Mouse (Mus musculus): ENCODE data around the gene Rcc1.
"Not testable (repeated sequence)": the region's sequence is repeated elsewhere in the genome, so short reads cannot be mapped to it uniquely, and the experiment has no call there.

Rcc1 gene

GRCm38 (mm10) chr4:132309849-132310472, 43.4 kb downstream of the Rcc1 start:
- peak; percentile 28 to 39 for DNase-seq

- peak in 1 of 2 experiments; percentile 34 for DNase-seq
Observed at GRCm38 (mm10) chr4:132309140-132309848, 44.1 kb downstream of the Rcc1 start.

GRCm38 (mm10) chr4:132308437-132309139, 44.8 kb downstream of the Rcc1 start:
- DNase-seq: peak; percentile 89 to 94

GRCm38 (mm10) chr4:132306004-132306403, 47.4 kb downstream of the Rcc1 start:
- DNase-seq: no peak

GRCm38 (mm10) chr4:132305276-132305675, 48.1 kb downstream of the Rcc1 start:
- DNase-seq: no peak

GRCm38 (mm10) chr4:132303484-132303883, 49.9 kb downstream of the Rcc1 start:
- DNase-seq: not testable (repeated sequence)

GRCm38 (mm10) chr4:132302939-132303479, 50.4 kb downstream of the Rcc1 start, which contains the start of gene Rab42:
TSS of gene Rab42 (minus strand) at chr4:132303385.
- DNase-seq: peak; percentile 35 to 40

- DNase-seq: no peak
Observed at GRCm38 (mm10) chr4:132301965-132302938, 51.2 kb downstream of the Rcc1 start.

GRCm38 (mm10) chr4:132301486-132301885, 51.9 kb downstream of the Rcc1 start:
- no peak for DNase-seq

- DNase-seq: no peak
Observed at GRCm38 (mm10) chr4:132299849-132300248, 53.6 kb downstream of the Rcc1 start.

GRCm38 (mm10) chr4:132295696-132296390, 57.6 kb downstream of the Rcc1 start:
- DNase-seq: no peak

- no peak for DNase-seq
Observed at GRCm38 (mm10) chr4:132293682-132294240, 59.6 kb downstream of the Rcc1 start.

- peak in 1 of 2 experiments; percentile 33 for DNase-seq
Observed at GRCm38 (mm10) chr4:132292988-132293387, 60.4 kb downstream of the Rcc1 start.

GRCm38 (mm10) chr4:132291624-132292335, 61.6 kb downstream of the Rcc1 start:
- DNase-seq: no peak

GRCm38 (mm10) chr4:132291056-132291455, 62.3 kb downstream of the Rcc1 start:
- DNase-seq: no peak

GRCm38 (mm10) chr4:132288840-132289239, 64.6 kb downstream of the Rcc1 start:
- not testable (repeated sequence) for DNase-seq
